Mouse (Mus musculus): Measurements from ENCODE around the gene Timp4.
"Not testable (repeated sequence)": the region's sequence is repeated elsewhere in the genome, so short reads cannot be mapped to it uniquely, and the experiment has no call there.

Gene Timp4

GRCm38 (mm10) chr6:115260507-115260906 lies 8.5 kb upstream of the Timp4 start:
- peak; percentile 56; the same call in 1 of the 2 replicates for ATAC-seq (ENCODE audit: insufficient number of reproducible peaks, low FRiP score, low TSS enrichment)

GRCm38 (mm10) chr6:115255171-115255570 lies 3.2 kb upstream of the Timp4 start:
- no peak for ATAC-seq (ENCODE audit: insufficient number of reproducible peaks, low FRiP score, low TSS enrichment)

- no peak for ATAC-seq (ENCODE audit: insufficient number of reproducible peaks, low FRiP score, low TSS enrichment)
Measured at GRCm38 (mm10) chr6:115251531-115251985, 447 bp downstream of the Timp4 start.

GRCm38 (mm10) chr6:115245500-115246058 lies 6.4 kb downstream of the Timp4 start:
- no peak for ATAC-seq (ENCODE audit: insufficient number of reproducible peaks, low FRiP score, low TSS enrichment)

GRCm38 (mm10) chr6:115244222-115244621 lies 7.8 kb downstream of the Timp4 start:
- peak; percentile 75 for ATAC-seq (ENCODE audit: insufficient number of reproducible peaks, low FRiP score, low TSS enrichment)

GRCm38 (mm10) chr6:115241939-115242338 lies 10.1 kb downstream of the Timp4 start:
- ATAC-seq (ENCODE audit: insufficient number of reproducible peaks, low FRiP score, low TSS enrichment) = no peak

GRCm38 (mm10) chr6:115241131-115241699 lies 10.8 kb downstream of the Timp4 start:
- ATAC-seq (ENCODE audit: insufficient number of reproducible peaks, low FRiP score, low TSS enrichment) = no peak

GRCm38 (mm10) chr6:115240431-115240830 lies 11.6 kb downstream of the Timp4 start:
- ATAC-seq (ENCODE audit: insufficient number of reproducible peaks, low FRiP score, low TSS enrichment) = not testable (repeated sequence)

- ATAC-seq (ENCODE audit: insufficient number of reproducible peaks, low FRiP score, low TSS enrichment) = no peak
Measured at GRCm38 (mm10) chr6:115239335-115239734, 12.7 kb downstream of the Timp4 start.

- peak; percentile 85 for ATAC-seq (ENCODE audit: insufficient number of reproducible peaks, low FRiP score, low TSS enrichment)
Measured at GRCm38 (mm10) chr6:115238031-115239027, 13.7 kb downstream of the Timp4 start.

GRCm38 (mm10) chr6:115232562-115232961 lies 19.4 kb downstream of the Timp4 start:
- no peak for ATAC-seq (ENCODE audit: insufficient number of reproducible peaks, low FRiP score, low TSS enrichment)

- ATAC-seq (ENCODE audit: insufficient number of reproducible peaks, low FRiP score, low TSS enrichment) = no peak
Measured at GRCm38 (mm10) chr6:115231836-115232235, 20.2 kb downstream of the Timp4 start.

GRCm38 (mm10) chr6:115230557-115230956 lies 21.4 kb downstream of the Timp4 start:
- no peak for ATAC-seq (ENCODE audit: insufficient number of reproducible peaks, low FRiP score, low TSS enrichment)

- peak; percentile 47; the same call in 1 of the 2 replicates for ATAC-seq (ENCODE audit: insufficient number of reproducible peaks, low FRiP score, low TSS enrichment)
Measured at GRCm38 (mm10) chr6:115227529-115227928, 24.5 kb downstream of the Timp4 start.

GRCm38 (mm10) chr6:115227043-115227442 lies 25.0 kb downstream of the Timp4 start, which contains the start of gene Gm17482:
Gene Gm17482 (plus strand): TSS chr6:115227343.
- no peak for ATAC-seq (ENCODE audit: insufficient number of reproducible peaks, low FRiP score, low TSS enrichment)

GRCm38 (mm10) chr6:115225519-115225918 lies 26.5 kb downstream of the Timp4 start:
- ATAC-seq (ENCODE audit: insufficient number of reproducible peaks, low FRiP score, low TSS enrichment) = peak; percentile 62; the same call in 1 of the 2 replicates

- ATAC-seq (ENCODE audit: insufficient number of reproducible peaks, low FRiP score, low TSS enrichment) = peak; percentile 83
Measured at GRCm38 (mm10) chr6:115221215-115221641, 30.8 kb downstream of the Timp4 start.

- ATAC-seq (ENCODE audit: insufficient number of reproducible peaks, low FRiP score, low TSS enrichment) = no peak
Measured at GRCm38 (mm10) chr6:115213129-115213528, 38.9 kb downstream of the Timp4 start.

GRCm38 (mm10) chr6:115212132-115212903 lies 39.7 kb downstream of the Timp4 start:
- ATAC-seq (ENCODE audit: insufficient number of reproducible peaks, low FRiP score, low TSS enrichment) = no peak

- ATAC-seq (ENCODE audit: insufficient number of reproducible peaks, low FRiP score, low TSS enrichment) = no peak
Measured at GRCm38 (mm10) chr6:115210820-115211219, 41.2 kb downstream of the Timp4 start.

Data from cerebellum, adult (tissue).